Mouse (Mus musculus) neural tube, embryonic 14.5 days (tissue): ENCODE data around the gene Zfr. TPM values are rescaled to one million over a fixed set of nuclear protein-coding genes. Genes with fewer than 3 reads are reported as not detected.

Experiments
- ATAC-seq: fragments of 200-750 bp; cut with Nextera tagmentation; 2 replicates; pipeline ENCODE4 v1.8.0; 2017; ENCODE audit warnings: low read depth, mild to moderate bottlenecking, moderate TSS enrichment, moderate library complexity
- H3K27ac ChIP-seq: fragments of 300-500 bp; sonication (generic); 2 replicates; pipeline ENCODE4 v1.5.1; 2014; ENCODE audit warnings: low read depth, mild to moderate bottlenecking, control low read depth, low read length, moderate library complexity, mixed read lengths
- H3K27me3 ChIP-seq: fragments of 300-500 bp; sonication (generic); 2 replicates; pipeline ENCODE4 v1.6.1; 2014; ENCODE audit warnings: low read length; ENCODE audit not compliant: control insufficient read depth, insufficient read depth
- H3K36me3 ChIP-seq: fragments of 300-500 bp; sonication (generic); 2 replicates; pipeline ENCODE4 v1.6.1; 2014; ENCODE audit warnings: low read length, mixed read lengths; ENCODE audit not compliant: control insufficient read depth, insufficient read depth
- H3K4me1 ChIP-seq: fragments of 300-500 bp; sonication (generic); 2 replicates; pipeline ENCODE4 v1.6.1; 2014; ENCODE audit warnings: low read length; ENCODE audit not compliant: control insufficient read depth, insufficient read depth
- H3K4me2 ChIP-seq: fragments of 300-500 bp; sonication (generic); 2 replicates; pipeline ENCODE4 v1.6.1; 2014; ENCODE audit warnings: mild to moderate bottlenecking, low read depth, low read length, control low read depth
- H3K4me3 ChIP-seq: fragments of 300-500 bp; sonication (generic); 2 replicates; pipeline ENCODE4 v1.5.1; 2014; ENCODE audit warnings: low read depth, low read length, control low read depth, mixed read lengths
- H3K9ac ChIP-seq: fragments of 300-500 bp; sonication (generic); replicated peaks from 2 replicates; pipeline ENCODE4 v1.6.1; 2014; ENCODE audit warnings: low read depth, mild to moderate bottlenecking, control low read depth, low read length, mixed read lengths
- H3K9me3 ChIP-seq: fragments of 300-500 bp; sonication (generic); 2 replicates; pipeline ENCODE4 v1.6.1; 2016; ENCODE audit warnings: low read length; ENCODE audit not compliant: control insufficient read depth
- WGBS: fragments of 180-500 bp; shearing (Covaris S2); extraction: QIAGEN DNeasy Blood & Tissue Kit; methylation state at CpG from one replicate; pipeline ENCODE4 v1.1.7; 2014; 5-methylcytosine and 5-hydroxymethylcytosine counted together
- polyA plus RNA-seq: library from polyadenylated mRNA; unstranded; fragments of >200 nt; fragmentation: Nextera tagmentation; extraction: Ambion mirVana; gene quantifications from 2 replicates; pipeline ENCODE4 v1.2.1, GENCODE M21; 2014

Zfr gene
- polyA plus RNA-seq, 1 experiment from 2014 or later, result 266 TPM

DNA sequence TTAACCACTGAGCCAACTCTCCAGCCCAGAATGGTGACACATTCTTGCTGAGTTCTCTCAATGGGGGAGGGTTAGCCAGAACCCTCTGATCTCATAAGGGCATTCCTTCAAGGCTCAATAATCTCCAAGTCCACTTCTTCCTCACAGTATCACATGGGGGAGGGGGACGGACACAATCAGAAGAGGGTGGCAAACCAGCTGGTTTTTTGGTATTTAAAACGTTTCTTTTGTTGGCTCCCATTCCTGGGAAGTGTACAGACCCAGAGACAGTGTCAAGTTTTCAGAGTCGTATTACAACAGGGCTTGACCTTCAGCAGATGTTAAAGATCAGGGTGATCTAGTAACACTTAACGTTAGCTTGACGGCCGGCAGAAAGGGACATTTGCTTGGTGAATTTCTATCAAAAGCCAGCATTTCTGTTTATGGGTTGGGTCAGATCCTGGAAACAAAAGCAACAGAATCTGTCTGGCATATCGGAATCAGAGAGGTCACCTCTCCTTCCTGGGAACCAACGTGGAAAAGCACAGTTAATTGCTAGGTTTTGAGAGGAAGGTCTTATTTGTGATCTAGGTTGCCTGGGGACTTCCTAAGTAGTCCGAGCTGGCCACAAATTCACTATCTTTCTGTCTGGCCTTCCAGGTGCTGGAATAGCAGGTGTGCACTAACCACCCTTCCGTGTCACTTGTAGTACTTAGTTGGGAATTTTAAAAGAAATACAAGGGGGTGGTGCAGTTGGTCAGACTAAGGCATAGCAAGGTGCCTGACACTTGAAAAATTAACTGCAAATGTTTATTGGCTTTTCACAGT, 86.1 kb downstream of the Zfr start:
- Histone ChIP-seq H3K36me3 (no peaks in the 10 kb centered on the region), H3K4me3 (peak overlapping the region; percentile 91), H3K4me2 (peak overlapping the region; percentile 60), H3K9ac (no peak overlapping the region), H3K9me3 (no peaks in the 10 kb centered on the region), H3K27me3 (no peaks in the 10 kb centered on the region), H3K27ac (no peak overlapping the region), H3K4me1 (peaks cover 15% of the 10 kb centered on the region)
- 52% methylated on average over 10 of the region's 10 CpGs for WGBS
- no peak for ATAC-seq

DNA sequence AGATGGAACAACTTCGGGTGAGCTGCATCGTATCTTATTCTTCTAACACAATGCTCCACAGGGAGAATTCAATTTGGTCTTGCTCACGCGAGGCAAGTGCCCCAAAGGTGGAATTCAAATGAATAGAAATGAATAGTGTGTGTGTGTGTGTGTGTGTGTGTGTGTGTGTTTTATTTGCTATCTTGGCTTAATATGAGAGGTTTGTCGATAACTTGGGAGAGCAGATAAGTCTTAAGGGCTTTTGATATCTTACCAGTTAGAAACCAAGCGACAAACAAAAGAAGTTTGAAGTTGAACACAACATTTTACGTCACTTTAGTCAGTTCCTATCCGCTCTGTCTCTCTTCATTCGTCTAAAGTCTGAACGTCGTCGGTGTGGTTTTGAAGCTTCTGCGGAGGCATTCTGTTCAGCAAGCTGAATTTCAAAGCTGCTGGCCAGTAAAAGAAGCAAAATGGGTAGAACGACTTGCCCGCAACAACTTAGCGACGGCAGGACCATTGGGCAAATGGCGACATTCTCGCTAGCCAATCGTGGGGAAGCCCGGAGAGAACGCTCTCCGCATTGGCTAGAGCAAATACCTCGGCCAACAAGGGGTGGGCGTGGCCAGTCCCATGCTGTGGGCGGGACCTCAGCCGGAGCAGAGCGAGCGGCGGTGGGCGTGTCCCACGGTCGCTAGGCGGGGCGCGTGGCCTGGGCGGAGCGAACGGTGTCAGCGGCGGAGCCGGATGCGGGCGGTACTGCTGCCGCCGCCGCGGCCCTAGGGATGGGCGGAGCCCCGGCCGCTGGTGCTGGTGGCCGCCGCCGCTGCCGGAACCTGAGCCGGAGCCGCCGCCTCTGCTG, 86.9 kb downstream of the Zfr start, which contains the start of gene Mtmr12:
Gene Mtmr12 (plus strand): TSS at position 710 of the 841 bp plus-strand sequence.
- H3K9me3 ChIP-seq, result no peaks in the 10 kb centered on the region
- H3K4me1 ChIP-seq, result peaks cover 15% of the 10 kb centered on the region
- no peaks in the 10 kb centered on the region for H3K36me3 ChIP-seq
- H3K27me3 ChIP-seq, result no peaks in the 10 kb centered on the region
- H3K9ac ChIP-seq, result peak within 1 kb of the TSS; percentile 91
- ATAC-seq, result peak; percentile 98
- peak within 1 kb of the TSS; percentile 60 for H3K4me2 ChIP-seq
- peak within 1 kb of the TSS; percentile 90 for H3K27ac ChIP-seq
- peak within 1 kb of the TSS; percentile 91 for H3K4me3 ChIP-seq
- under 1% methylated on average over 43 of the region's 58 CpGs for WGBS

DNA sequence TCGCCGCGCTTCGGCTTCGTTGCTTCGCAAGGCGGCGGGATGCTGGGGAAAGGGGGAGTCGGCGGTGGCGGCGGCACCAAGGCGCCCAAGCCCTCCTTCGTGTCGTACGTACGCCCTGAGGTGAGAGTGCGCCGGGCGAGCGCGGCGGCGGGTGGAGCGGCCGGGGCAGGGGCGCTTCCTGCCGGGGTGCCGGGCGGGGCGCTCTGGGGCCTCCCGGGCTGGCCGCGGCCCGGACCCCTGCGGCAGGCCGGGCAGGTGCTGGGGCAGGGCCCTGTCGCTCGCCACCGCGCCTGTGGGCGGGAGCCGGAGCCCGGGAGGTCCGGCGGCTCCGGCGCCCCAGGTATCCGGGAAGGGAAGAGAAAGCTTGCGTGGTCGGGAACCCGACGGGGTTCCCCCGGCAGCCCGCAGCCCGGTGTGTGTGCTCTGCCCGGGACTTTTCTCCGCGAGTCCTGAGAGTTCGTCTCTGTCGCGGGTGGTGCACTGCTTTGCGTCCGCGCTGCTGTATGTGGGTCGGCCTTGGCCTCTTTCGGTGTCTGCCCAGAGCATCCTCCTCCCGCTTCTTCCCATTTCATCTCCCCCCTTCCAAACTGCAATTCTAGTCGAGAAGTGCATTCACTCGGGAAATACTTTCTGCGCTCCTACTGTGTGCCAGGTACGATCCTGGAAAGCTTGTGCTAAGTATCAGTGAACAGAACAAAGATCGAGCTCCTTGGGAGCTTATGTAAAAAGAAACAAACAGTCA, 87.7 kb downstream of the Zfr start:
- under 1% methylated on average over 63 of the region's 73 CpGs for WGBS
- Histone ChIP-seq H3K4me3 (peak overlapping the region; percentile 91), H3K4me2 (peak overlapping the region; percentile 58), H3K27me3 (no peaks in the 10 kb centered on the region), H3K9ac (peak overlapping the region; percentile 91), H3K27ac (peak overlapping the region; percentile 90), H3K9me3 (no peaks in the 10 kb centered on the region), H3K4me1 (peaks cover 15% of the 10 kb centered on the region), H3K36me3 (no peaks in the 10 kb centered on the region)
- ATAC-seq, result peak; percentile 89

DNA sequence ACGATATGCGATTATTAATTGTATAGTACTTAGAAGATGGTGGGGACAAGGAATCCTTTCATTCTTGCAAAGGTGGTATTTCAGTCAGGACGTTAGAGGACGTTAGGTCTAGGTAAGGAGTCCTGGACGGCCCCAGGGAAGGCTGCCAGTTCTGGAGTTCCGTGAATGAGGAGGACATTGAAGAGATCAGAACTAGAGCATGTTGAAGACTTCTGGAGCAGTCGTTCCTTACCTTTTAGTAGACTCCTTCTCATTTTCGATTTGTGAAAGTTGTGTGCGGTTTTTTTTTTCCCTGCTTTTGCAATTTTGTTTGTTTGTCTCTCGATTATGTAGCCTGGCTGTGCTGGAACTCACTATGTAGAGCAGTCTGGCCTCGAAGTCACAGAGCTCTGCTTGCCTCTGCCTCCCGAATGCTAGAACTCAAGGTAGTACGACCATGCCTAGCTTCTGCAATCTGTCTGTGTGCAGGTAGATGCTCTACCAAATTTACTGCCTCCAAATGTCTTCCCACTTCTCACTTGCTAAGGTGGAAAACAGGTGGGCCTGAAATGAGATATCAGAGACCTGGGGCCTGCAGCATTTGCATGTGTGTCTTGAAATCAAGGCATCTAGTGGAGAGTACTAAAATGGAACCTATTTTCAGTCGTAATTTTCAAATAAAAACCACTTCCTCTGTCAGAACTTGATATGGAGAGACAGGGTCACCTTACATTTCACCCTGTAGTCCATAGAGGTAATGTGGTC, 88.4 kb downstream of the Zfr start:
- Histone ChIP-seq H3K9ac (peak overlapping the region; percentile 91), H3K4me2 (peak overlapping the region; percentile 58), H3K27me3 (no peaks in the 10 kb centered on the region), H3K36me3 (no peaks in the 10 kb centered on the region), H3K9me3 (no peaks in the 10 kb centered on the region), H3K27ac (no peak overlapping the region), H3K4me1 (peaks cover 15% of the 10 kb centered on the region), H3K4me3 (peak overlapping the region; percentile 91)
- ATAC-seq, result no peak
- 43% methylated on average over 14 of the region's 14 CpGs for WGBS

DNA sequence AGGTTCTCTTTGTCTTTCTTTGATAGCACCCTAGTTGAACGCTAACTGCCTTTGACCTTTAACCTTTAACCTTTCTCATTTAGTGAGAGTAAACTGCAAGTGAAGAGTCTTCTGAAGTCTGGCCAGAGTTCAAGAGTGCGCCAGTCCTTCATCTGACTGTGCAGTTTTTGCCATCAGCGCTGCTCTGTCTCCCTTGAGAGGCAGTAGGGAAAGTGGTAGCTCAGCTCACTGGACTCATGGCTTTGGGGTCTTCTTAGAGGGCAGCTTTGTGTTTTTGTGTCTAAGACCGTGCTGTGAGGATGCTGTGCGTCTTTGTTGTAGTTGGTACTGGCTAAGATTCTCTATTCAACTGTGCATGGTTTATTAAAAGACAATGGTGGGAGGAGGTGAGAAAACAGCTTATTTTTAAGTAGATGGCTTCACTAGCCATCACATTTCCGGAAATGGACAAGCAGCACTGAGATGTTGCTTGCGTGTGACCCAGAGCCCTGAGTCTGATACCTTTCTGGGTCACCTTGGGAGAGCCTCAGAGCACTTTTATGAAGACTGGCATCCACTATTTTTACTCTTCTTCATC, 89.1 kb downstream of the Zfr start:
- peaks cover 15% of the 10 kb centered on the region for H3K4me1 ChIP-seq
- H3K36me3 ChIP-seq, result no peaks in the 10 kb centered on the region
- no peaks in the 10 kb centered on the region for H3K9me3 ChIP-seq
- no peak overlapping the region for H3K9ac ChIP-seq
- H3K4me3 ChIP-seq, result no peak overlapping the region
- no peaks in the 10 kb centered on the region for H3K27me3 ChIP-seq
- WGBS, result 49% methylated on average over 7 of the region's 7 CpGs
- H3K4me2 ChIP-seq, result peak overlapping the region; percentile 58; the same call in 1 of the 2 replicates
- ATAC-seq, result no peak
- no peak overlapping the region for H3K27ac ChIP-seq

DNA sequence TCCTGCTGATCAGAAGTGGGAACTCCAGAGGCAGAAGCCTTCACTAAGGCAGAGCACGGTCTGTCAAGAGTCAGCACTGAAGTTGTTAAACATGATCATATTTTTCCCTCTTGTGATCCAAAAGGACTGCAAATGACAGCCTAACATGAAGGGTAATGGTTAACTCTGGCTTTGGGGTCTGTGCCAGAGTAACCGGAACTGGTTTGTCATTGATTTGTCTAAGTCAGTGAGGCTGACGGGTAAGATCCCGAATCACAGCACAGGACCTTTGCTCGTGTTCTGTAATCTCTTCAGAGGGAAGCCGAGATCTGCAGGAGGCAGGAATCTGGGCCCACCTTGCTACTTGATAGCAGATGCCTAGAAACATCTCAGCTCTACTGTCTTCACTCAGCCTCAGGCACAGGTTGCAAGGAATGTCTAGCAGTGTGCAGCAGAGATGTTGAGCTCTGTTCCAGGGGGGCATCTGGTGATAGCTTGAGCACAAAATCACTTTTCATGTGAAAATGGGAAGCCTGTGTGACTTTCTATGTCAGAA, 90.0 kb downstream of the Zfr start:
- ATAC-seq, result no peak
- H3K27ac ChIP-seq, result no peak overlapping the region
- H3K4me2 ChIP-seq, result no peak overlapping the region
- H3K9ac ChIP-seq, result no peak overlapping the region
- no peaks in the 10 kb centered on the region for H3K36me3 ChIP-seq
- no peaks in the 10 kb centered on the region for H3K9me3 ChIP-seq
- no peak overlapping the region for H3K4me3 ChIP-seq
- H3K4me1 ChIP-seq, result peaks cover 15% of the 10 kb centered on the region
- WGBS, result 90% methylated on average over 6 of the region's 6 CpGs
- H3K27me3 ChIP-seq, result no peaks in the 10 kb centered on the region

DNA sequence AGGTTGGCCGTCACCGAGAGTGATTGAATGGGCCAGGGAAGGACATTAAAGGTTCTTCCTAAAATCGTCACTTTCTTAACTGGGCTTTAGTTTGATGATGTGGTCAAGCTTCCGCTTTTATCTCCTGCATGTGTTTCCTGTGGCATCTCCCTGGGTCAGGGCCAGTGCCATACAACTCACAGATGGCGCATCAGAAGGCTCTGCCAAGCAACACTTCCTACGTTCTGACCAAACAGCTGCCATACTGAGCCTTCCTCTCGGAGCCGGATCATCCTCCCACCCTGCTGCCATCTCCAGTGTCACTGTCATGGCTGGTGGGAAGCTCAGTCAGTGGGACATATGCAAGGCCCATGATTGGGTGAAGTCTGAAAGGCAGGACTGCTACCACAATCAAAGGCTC, 93.9 kb downstream of the Zfr start:
- H3K9ac ChIP-seq, result no peak overlapping the region
- H3K36me3 ChIP-seq, result no peaks in the 10 kb centered on the region
- no peaks in the 10 kb centered on the region for H3K27me3 ChIP-seq
- peaks cover 3% of the 10 kb centered on the region; the same call in 1 of the 2 replicates for H3K4me1 ChIP-seq
- no peaks in the 10 kb centered on the region for H3K9me3 ChIP-seq
- no peak overlapping the region for H3K27ac ChIP-seq
- no peak overlapping the region for H3K4me2 ChIP-seq
- no peak overlapping the region for H3K4me3 ChIP-seq
- no peak; the same call in 1 of the 2 replicates for ATAC-seq
- WGBS, result 73% methylated on average over 8 of the region's 8 CpGs

DNA sequence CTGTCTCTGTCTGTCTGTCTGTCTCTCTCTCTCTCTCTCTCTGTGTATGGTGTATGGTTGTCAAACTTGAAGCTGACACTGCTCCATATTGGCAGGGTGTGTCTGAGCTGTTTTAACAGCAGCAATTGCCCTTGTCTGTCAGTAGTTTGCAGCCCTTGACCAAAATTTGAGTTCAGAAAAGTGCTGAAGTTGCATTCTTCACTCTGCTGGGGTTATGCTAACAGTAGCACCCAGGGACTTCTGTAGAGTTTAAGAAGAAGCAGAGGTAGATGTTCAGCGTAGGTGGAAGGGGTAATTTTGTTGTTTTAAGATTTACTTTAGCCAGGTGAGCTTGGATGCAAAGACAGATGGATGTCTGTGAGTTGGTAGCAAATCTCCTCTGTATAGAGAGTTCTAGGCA, 94.6 kb downstream of the Zfr start:
- Histone ChIP-seq H3K27me3 (no peaks in the 10 kb centered on the region), H3K36me3 (no peaks in the 10 kb centered on the region), H3K4me3 (no peak overlapping the region), H3K27ac (no peak overlapping the region), H3K9me3 (no peaks in the 10 kb centered on the region), H3K4me2 (no peak overlapping the region), H3K4me1 (no peaks in the 10 kb centered on the region), H3K9ac (no peak overlapping the region)
- ATAC-seq, result no peak
- WGBS, result 92% methylated on average over 1 of the region's 1 CpGs
